Mouse (Mus musculus) ES-CJ7 (cell line): ENCODE measurements around the gene Tepp.

ENCODE experiments used
- DNase-seq: peaks from one replicate; pipeline ENCODE4 v3.0.0; 2011; ENCODE audit warnings: low read depth, low spot score

The Tepp gene

GRCm38 (mm10) chr8:95331156-95331719, 20.9 kb downstream of the Tepp start:
- DNase-seq: peak; percentile 62

GRCm38 (mm10) chr8:95331720-95332436, 21.5 kb downstream of the Tepp start, which contains the start of the genes Zfp319 and Usb1:
TSS of gene Zfp319 (minus strand) at chr8:95331950.
TSS of gene Usb1 (plus strand) at chr8:95332284.
- DNase-seq: peak; percentile 97

- no peak for DNase-seq
Measured at GRCm38 (mm10) chr8:95332437-95333199, 22.3 kb downstream of the Tepp start.

GRCm38 (mm10) chr8:95335706-95336105, 25.3 kb downstream of the Tepp start:
- DNase-seq: no peak

GRCm38 (mm10) chr8:95336363-95336762, 26.0 kb downstream of the Tepp start:
- no peak for DNase-seq

GRCm38 (mm10) chr8:95341721-95342120, 31.4 kb downstream of the Tepp start:
- DNase-seq: no peak

- no peak for DNase-seq
Measured at GRCm38 (mm10) chr8:95344668-95345067, 34.3 kb downstream of the Tepp start.

- DNase-seq: peak; percentile 68
Measured at GRCm38 (mm10) chr8:95346643-95347545, 36.5 kb downstream of the Tepp start.

GRCm38 (mm10) chr8:95348356-95348755, 38.0 kb downstream of the Tepp start:
- no peak for DNase-seq

- DNase-seq: no peak
Measured at GRCm38 (mm10) chr8:95348811-95349630, 38.7 kb downstream of the Tepp start.

- DNase-seq: peak; percentile 75
Measured at GRCm38 (mm10) chr8:95351461-95351860, 41.1 kb downstream of the Tepp start.

GRCm38 (mm10) chr8:95352151-95352870, 41.9 kb downstream of the Tepp start, which contains the start of gene Mmp15:
TSS of gene Mmp15 (plus strand) at chr8:95352268.
- peak; percentile 83 for DNase-seq

- peak; percentile 69 for DNase-seq
Measured at GRCm38 (mm10) chr8:95352871-95353866, 42.8 kb downstream of the Tepp start.

- no peak for DNase-seq
Measured at GRCm38 (mm10) chr8:95354606-95355005, 44.2 kb downstream of the Tepp start.

GRCm38 (mm10) chr8:95358550-95359411, 48.4 kb downstream of the Tepp start:
- no peak for DNase-seq

- DNase-seq: no peak
Measured at GRCm38 (mm10) chr8:95360181-95361015, 50.0 kb downstream of the Tepp start.

- no peak for DNase-seq
Measured at GRCm38 (mm10) chr8:95361016-95361341, 50.6 kb downstream of the Tepp start.
